Mouse (Mus musculus) embryo, embryonic 11 days (tissue): ENCODE results near the gene Gm49387.

Experiments used
- DNase-seq: peaks from one replicate; pipeline ENCODE4 v3.0.0-alpha.2; 2015

Gm49387 gene

DNA sequence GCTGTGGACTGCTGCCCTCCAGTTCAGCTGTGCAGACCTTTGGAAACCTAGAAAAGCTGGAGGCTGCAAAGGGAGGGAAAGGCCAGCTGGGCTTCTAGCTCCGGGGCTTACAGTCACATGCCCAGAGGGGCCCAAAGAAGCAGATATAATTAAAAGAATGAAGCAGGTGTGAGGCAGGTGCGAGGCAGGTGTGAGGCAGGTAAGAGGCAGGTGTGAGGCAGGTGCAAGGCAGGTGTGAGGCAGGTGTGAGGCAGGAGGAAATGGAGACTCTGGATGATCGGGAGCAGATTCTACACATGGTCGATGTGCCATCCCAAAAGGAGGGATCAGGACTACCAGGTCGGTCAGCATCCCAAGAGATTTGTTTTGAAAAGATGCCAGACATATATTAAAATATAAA lies 69.3 kb downstream of the Gm49387 start:
- DNase-seq = no peak

DNA sequence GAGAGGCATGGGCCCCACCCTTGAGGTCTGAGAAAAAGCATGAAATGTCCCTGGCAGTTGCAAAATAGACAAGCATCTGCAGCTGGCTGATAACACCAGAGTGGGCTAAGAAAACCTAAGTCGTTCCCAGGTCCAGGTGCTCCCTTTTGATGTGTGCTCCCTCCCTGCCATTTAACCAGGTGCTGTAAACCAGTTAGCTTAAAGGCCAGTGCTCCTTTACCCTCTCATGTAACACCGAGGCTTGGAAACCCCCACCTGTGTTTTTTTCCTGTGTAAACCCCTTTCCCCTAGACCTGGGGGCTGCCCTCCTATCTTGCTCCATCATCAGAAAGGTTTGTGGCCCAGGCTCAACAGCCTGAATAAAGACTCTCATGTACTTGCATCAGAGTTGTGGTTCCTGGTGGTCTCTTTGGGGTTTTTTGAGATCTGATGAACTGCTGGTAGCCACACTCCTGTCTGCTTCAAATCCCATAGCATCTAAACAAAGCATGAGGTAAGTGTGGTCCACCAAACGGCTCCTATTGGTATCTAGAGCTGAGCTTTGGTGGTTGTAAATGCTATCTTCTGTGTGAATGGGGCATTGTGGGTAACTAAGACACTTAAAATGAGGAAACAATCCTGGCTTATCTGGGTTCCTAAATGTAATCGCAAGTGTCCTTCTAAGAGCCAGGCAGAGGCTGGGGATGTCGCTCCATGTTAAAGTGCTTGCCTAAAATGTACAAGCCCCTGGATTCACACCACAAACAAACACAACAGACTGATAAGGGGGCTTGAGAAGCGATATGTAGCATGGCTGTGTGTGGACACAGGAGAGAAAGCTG lies 70.3 kb downstream of the Gm49387 start:
- no peak for DNase-seq

DNA sequence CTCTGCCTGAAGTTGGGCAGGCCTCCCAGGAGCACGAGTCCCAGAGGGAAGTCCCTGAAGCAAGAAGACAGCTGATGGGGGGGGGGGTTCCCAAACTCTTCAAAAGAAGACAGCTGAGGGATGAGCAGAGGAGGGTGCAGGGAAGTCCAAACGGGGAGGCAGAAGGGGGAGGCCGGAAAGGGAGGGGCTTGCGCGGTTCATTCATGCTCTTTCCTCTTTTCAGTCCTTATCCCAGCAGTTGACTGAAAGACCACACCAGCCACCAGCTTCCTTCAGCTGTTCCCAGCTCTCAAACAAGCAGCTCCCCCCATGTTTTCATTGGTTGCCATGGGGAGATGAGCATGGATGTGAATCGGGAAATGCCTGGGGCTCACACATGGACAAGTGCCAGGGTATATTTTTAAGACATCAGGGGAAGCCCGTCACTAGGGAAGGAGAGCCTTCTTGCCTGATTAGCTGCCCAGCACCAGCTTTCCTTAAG lies 71.5 kb downstream of the Gm49387 start:
- peak; percentile 29 for DNase-seq

DNA sequence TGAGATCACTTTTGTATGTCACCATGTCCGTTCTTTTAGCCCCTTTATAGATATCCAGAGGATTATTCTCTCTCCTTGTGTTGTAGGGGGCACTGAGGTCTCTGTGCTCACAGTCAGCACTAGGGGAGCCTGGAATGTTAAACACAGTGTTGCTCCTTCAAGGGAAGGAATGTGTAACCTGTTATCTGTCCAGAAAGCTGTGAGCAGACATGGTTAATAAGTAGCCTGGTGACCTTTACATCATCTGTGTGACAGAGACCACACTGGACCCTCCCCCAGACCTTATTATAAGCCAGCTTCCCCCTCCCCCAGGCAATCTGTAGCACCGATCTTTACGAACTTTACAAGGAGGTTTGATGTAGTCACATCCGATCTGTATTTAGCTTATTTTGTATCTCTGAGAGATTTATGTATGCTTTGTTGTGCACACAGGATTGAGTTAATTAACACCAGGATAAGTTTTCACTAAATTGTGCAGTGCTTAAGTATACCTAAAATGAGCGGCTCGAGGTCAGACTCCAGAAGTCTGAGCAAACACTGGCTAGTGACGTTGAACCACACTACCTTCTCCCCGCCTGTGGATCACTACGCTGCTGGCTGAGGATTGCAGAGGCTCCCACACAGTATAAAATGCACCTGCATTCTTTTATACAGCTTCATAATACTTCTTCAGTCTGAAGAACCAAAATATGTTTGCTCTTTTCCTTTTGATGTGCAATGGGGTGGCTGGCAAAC lies 75.0 kb downstream of the Gm49387 start:
- DNase-seq = no peak

DNA sequence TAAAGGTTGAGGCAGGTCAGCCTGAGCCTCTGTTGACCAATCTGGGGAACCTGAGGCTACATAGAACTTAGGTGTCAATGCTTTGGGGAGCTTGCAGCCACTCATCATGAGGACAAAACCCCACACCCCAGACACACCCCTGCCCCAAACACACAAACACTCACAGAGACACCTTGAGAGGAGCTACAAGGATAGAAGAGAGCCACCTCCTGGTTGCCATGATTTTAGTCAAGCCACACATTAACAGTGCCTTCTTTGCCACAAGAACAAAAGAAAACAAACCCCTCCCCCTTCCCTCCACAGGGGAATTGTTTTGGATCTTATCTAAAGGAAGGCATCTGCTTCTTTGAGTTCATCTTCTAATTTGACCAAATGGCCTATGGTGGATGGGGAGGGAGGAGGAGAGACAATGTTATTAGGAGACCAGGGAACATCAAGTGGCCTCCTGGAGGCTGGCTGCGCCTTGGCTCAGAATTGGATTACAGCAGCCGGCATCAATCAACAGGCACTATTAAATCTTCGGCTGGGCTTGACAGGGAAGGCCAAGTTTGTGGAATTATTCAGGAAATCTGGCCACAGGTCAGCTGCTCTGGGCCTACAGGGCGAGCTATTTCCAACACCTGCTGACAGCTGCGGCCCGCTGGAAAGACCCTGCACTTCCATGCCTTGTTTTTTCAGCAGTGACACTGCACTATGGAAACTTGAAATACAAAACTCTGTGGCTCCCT lies 76.1 kb downstream of the Gm49387 start:
- peak; percentile 74 for DNase-seq

DNA sequence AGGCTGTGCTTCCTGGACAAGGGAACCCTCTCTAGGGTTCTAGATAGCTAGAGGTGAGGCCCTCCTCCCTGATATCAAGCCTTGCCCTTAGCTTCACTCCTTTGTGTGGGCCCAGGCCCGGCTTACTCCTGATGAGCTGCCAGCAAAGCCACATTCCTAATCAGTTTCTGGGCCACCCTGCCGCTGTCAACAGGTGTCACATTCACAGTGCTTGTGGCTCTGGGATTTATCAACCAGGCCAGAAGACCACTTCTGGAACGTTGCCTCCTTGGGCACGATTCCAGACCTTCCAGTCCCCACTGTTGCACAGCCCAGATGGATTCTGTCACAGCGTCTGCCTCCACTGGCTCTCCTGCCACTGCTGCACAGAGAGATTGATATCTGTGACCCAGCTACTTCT lies 79.8 kb downstream of the Gm49387 start:
- no peak for DNase-seq

DNA sequence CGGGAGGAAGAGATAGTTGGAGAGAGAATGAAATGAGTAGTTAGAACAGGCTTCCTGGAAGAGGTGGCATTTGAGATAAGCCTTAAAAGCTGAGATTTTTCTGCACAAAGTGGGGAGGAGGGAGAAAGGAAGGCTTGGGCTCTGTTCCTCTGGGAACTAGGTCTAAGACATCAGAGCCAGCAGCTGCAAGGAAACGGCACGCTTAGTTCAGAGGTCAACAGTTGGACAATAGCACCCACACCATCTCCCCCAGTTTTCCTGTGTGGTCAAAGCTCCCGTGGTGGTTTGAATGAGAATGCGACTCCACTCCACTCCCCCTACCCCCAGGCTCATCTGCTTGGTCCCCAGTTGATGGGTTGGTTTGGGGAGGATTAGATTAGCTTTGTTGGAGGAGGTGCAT lies 81.5 kb downstream of the Gm49387 start:
- DNase-seq = no peak

DNA sequence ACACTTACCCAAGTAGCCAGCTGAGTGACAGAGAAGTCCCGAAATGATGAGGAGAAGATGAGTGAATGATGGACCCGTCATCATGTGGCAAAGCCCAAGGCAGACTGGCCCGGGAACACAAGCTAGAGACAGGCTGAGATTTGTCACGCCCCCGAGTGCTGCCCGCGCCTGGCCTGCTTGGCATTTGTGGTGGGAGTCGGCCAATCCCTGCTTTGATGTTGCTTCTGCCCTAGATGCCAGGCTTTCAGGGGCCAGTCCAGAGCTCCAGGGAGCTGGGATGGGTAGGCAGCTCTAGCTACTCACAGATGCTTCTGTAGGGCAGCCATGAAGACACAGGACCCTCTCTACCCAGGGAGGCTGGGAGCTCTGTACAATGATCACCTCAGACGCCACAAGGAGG lies 82.9 kb downstream of the Gm49387 start:
- DNase-seq = no peak

DNA sequence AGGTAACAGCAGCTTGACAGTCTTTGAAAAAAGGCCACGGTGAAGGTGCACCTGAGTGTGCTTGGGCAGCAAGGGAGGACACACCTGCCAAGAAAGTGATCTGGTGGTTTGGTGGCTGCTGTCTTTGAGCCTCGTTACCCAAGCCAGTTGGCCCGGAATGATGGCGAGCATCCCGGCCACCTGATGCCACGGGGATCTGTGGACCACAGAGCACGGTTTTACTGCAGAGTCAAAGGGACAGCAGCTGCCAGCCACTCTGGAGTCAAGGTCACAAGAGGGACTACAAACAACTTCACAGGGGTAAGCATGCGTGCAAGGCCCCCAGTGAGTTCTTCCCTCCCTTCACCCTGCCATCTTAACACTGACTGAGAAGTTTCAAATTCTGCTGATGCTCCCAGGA lies 83.4 kb downstream of the Gm49387 start:
- no peak for DNase-seq

DNA sequence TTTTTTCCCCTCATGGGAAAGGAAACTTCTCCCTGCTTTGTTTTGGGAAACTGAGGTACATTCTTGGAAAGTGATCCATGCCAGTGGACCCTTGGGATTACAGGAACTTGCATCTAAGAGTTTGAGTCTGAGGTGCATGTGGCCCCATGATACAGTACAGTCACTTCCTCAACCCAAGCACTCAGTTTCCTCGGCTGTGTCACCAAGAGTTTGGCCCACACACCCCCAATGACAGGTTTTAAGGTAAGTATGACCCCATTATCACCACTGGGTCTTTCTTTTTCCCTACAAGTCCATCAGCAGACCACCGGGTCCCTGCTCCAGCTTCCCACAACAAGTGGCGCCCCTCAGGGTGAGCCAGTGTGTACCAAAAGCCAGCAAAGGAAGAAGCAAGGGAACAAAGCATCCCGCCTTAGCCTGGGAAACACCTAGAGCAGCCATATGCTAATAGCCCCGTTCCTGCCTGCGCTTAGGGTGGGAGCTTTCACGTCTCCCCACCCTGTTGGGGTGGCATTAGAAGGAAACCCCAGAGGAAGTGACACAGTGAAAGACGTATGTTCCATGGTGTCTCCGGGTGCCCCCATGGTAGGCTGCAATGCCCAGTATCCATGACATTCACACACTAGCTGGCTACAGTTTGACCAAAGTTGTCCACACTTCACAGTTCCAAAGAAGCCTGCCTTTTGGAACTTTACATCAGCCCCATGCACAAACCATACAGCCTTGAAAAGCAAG lies 84.0 kb downstream of the Gm49387 start:
- no peak for DNase-seq

DNA sequence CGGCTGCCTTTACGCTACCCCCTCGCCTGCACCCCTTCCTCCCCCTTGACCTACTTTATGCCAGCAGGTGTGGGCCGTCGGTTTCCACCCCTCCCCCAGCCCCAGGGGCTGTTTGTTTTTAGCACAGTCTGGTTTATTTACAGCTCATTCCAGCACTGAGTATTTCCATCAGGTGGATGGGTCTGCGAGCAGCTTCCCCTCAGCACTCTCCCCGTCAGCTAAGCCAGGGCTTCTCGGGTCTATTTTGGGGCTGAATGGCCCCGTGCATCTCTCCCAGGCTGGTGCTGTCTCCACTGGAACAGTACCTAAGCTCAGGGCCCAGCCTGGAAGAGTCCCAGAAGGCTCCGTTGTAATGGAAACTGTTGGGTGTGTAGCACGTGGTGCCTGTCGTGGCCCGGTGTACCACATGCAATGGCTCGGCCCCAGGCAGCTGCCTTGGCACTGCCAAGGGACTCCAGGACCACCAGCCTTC lies 84.7 kb downstream of the Gm49387 start:
- no peak for DNase-seq

DNA sequence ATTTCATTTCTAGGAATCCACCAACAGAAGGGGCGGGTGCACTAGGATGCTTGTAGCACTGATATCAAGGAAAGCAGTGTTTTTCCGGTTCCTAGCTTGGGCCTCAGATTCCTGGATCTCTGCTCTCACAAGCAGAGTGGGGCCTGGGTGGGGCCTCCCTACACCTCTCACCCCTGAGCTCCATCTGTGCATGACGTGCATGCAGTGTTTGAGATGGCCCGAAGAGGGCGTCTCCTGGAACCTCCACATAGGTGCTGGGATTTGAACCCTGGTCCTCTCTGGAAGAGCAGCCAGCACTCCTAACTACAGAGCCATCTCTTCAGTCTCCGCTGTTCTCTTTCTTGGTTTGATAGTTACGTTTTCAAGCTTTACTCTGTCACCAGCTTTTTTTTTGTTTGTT lies 85.7 kb downstream of the Gm49387 start:
- DNase-seq = no peak

DNA sequence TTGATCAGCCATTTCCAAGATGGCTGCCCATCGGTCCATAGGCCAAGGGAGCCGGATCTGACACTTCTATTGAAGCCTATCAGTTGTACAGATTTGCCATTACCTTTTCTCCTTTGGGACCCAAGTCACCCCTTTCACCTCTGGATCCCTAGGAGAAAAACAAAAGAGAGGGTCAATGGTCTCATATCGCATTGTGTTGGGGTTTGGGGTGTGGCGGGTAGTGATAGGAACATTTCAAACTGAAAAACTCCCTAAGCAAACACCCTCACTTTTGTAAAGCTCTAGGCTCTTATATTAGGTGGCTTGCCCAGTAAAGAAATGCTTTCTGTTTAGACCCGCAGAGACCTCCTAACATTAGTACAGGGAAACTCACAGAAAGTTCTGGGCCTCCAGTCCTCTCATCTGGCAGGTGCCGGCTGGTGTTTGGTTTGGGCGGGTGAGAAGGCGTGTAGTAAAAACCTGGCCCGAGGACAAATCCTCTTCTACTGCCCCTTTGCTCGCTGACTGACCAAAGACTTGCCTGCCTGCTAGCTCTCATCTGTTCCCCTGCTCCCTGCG lies 96.7 kb downstream of the Gm49387 start:
- no peak for DNase-seq

DNA sequence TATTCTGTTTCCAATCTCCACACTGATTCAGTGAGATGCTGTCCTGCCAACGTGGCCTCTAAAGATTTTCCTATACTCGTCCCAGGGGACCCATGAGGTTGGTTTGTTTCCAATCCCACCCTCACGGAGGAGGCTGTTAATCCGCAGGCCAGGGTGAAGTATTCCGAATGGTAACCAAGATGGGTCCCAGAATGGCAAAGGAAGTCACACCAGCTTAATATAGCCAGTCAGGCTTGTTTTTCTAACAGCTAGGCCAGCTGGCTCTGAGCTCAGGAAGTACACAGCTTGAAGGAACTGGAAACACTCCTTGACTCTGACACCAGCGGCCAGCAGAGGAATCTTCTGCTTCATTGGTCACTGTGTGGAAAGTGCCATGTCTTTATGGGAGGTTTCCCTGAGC lies 103.4 kb downstream of the Gm49387 start:
- no peak for DNase-seq

DNA sequence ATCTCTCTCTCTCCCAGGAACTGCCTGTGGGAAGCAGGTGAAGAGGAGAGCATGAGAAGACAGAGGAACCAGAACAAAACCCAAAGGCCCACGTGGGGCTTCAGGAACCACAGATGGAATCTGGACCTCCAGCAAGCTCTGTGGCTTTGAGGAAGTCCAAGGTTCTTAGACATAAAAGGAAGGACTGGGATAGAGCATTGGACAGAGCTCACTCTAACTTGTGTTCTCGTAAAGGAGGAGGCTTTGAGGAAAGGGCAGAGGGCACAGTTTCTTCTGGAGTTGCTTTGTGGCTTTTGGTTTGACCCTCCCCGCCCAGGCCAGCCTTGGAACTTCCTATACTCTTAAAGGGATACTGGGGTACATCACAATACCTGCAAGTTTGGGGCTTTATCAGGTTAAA lies 108.0 kb downstream of the Gm49387 start:
- no peak for DNase-seq

DNA sequence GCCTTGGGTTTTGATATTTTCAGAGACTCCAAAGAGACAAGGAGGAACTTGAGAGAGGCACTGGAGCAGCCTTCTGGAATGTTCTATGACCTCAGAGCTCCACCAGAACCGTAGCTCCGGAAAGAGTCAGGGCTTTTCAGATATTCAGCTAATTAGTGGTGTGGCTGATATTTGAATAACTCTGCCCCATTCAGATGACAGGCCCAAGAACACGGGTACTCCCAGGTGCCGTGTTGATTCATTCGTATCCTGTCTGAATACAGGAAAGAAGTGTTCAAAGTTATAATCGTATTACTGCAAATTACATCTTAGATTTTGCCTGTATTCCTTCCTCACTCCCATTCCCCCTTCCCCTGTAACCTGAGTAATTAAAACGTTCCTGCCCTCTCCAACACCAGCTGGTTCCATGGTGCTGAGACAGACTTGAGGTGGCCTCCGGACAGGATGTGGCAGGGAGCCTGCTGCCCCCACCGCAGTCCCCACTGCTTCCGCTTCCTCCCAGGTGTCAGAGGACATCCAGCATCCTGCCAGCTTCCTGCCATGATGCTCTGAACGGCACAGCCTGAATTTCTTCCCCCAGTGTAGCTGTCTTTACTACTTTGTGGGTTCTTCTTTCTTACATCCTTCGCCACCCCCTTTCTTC lies 109.1 kb downstream of the Gm49387 start:
- peak; percentile 22 for DNase-seq

DNA sequence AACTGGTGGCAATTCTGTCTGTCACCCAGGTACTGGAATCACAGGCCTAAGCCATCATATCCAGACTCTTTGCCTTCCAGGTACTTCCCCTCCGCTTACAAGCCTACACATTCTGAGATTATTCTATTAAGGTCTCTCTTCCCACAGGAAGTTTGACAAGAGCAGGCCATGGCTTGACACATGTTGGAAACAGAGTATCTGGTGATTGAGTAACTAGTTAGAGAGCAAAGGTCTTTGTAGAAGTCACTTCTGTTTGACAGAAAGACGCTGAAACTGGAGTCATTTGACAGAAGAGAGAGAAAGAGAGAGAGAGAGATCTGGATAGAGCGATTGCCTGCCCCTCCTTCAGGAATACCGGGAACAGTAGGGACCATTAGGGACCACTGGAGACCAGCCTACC lies 109.8 kb downstream of the Gm49387 start:
- DNase-seq = no peak

DNA sequence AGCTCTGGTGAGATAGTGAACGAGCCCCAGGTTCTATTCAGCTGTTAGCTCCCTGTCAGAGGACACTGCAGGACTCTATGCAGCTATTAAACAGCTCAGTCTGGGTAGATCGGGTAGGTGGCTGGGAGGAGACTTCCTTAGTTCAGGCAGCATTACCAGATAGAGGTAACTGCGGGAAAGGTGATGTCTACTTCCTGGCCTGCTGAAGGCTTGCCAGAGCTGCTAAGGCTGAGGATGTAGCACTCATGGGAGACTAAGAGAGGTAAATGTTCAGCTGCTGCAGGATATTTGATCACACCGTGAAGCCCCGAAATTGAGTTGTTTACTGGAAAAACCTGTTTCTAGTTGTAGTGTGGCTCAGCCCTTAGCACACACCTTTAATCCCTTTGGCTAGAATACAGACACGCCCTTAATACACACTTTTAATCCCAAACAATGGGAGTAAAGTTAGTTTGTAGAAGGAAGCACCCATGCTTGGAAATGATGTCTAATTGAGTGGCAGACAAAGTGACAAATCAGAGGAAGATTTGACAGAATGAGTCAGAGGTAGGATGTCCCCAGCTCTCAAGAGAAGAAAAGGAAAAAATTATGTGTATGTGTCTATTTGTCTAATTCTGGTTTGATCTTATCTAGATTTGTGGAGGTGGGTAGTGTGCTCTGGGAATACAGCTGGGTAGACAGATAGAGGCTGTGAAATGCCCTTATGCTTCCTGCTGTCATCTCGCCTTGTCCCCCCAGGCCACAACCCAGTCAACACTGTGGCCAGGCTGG lies 115.5 kb downstream of the Gm49387 start:
- no peak for DNase-seq

DNA sequence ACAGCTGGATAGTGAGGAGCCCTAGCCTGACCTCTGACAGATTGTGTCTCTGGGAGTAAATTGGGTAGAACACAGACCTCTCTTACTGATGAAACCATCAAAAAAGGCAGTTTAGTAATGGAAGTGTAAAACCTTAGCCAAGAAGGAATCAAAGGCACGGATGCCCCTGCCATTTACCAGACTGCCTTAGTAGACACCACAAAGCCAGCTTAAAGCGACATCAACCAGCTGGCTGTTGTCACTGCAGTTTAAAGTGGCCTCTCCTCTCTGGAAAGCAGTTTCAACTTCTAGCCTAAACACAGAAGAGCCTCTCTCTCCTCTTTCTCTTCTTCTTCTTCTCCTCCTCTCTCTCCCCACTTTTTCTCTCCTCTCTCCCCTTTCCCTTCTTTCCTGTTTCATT lies 119.4 kb downstream of the Gm49387 start:
- no peak for DNase-seq

DNA sequence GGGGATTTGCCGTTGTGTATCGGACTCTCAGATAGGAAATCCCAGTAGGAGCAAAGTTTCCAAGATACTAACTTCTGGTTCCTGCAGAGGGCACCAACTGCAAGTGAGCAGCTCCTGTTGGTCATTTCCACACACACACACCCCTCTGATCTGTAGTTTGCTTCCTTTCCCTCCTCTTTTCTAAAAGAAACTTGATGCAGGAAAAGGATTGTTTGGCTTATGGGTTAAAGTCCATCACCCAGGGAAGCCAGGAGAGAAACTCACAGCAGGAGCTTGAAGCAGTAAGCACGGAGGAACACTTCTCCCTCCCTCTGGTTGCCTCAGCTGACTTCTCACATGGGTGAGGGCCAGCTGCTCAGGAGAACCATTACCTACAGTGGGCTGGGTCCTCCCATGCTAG lies 121.5 kb downstream of the Gm49387 start:
- DNase-seq = peak; percentile 46

DNA sequence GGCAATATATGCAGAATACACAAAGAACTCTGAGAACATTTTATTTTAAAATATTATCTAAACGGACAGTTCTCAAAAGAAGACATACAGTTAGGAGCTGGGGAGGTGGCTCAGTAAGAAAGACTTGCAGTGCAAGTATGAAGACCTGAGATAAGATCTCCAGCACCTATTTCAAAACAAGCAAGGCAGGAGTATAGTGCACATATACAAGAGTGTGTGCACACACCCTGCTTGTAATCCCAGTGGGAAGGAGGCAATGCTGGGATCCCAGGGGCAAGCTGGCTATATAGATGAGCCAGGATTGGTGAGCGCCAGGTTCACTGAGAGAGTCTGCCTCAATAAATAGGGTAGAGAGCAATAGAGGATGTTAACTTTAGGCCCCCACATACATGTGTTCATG lies 124.8 kb downstream of the Gm49387 start:
- DNase-seq = no peak
